ENCODE assay signal across 10 mouse cellular contexts in genomic region chr4:137253601-137254000, GRCm38 (mm10). TPM values are rescaled to one million over a fixed set of nuclear protein-coding genes. Genes with fewer than 3 reads are reported as not detected.
"Had no signal": no experiment of that assay in that cellular context is flagged by ENCODE, and none has a peak within 500 bp of the region (broad histone marks: within the 10 kb centered on the region; RNA-seq: fewer than 3 reads in every experiment).

No protein-coding gene starts in this region.

- H3K36me3 ChIP-seq: liver, embryonic 13.5 days had no signal

- DNase-seq: kidney, postnatal 14 days; liver, embryonic 13.5 days; lung, adult 2 months; lung, postnatal 14 days; midbrain, embryonic 14.5 days; thymus, adult 18-20 months; thymus, postnatal 4 days had no signal

- H3K27ac ChIP-seq: liver, embryonic 13.5 days had no signal

- H3K27me3 ChIP-seq: liver, embryonic 13.5 days had no signal

- H3K4me2 ChIP-seq: liver, embryonic 13.5 days; midbrain, embryonic 11.5 days had no signal

- H3K9ac ChIP-seq: liver, embryonic 13.5 days had no signal

- H3K4me3 ChIP-seq: liver, embryonic 13.5 days had no signal

RNA-seq across cellular contexts. Expression of gene Wnt4, which starts 23.7 kb away (rescaled TPM):
- total RNA-seq: megakaryocyte progenitor cell, adult 5-6 weeks; megakaryocyte-erythroid progenitor cell, adult 5-6 weeks had no signal
